Mouse (Mus musculus): ENCODE measurements around the gene Prok2. TPM values are rescaled to one million over a fixed set of nuclear protein-coding genes. Genes with fewer than 3 reads are reported as not detected.

Gene Prok2
- polyA plus RNA-seq, 2 experiments: 0.43 to 2.0 TPM

GRCm38 (mm10) chr6:99756105-99756504, 29.9 kb upstream of the Prok2 start:
- 70% methylated on average over 9 of the region's 9 CpGs for WGBS
- Histone ChIP-seq H3K4me2 (replicated peaks; ENCODE audit: low read depth, low read length, severe bottlenecking) (no peak overlapping the region), H3K27me3 (ENCODE audit: control insufficient read depth, insufficient read depth, low read length) (no peaks in the 10 kb centered on the region), H3K9ac (ENCODE audit: low read depth, low read length, severe bottlenecking) (no peak overlapping the region), H3K9me3 (ENCODE audit: control insufficient read depth, low read length) (no peaks in the 10 kb centered on the region), H3K4me1 (ENCODE audit: control insufficient read depth, insufficient read depth, low read length) (no peaks in the 10 kb centered on the region), H3K36me3 (ENCODE audit: control insufficient read depth, insufficient read depth, low read length) (no peaks in the 10 kb centered on the region), H3K4me3 (replicated peaks; ENCODE audit: low read length) (no peak overlapping the region), H3K27ac (replicated peaks; ENCODE audit: low read depth, low read length) (no peak overlapping the region)
- DNase-seq (ENCODE audit: low spot score) (no peak), ATAC-seq (ENCODE audit: low FRiP score, low read depth) (no peak)
- no peak for TF ChIP-seq POLR2A (IDR thresholded peaks at IDR 0.05; ENCODE audit: borderline replicate concordance, extremely low read depth, insufficient read depth, insufficient read length)

GRCm38 (mm10) chr6:99751308-99751707, 25.1 kb upstream of the Prok2 start:
- no peaks in the 10 kb centered on the region for H3K27me3 ChIP-seq (ENCODE audit: control insufficient read depth, insufficient read depth, low read length)
- no peak for ATAC-seq (ENCODE audit: low FRiP score, low read depth)
- no peak for DNase-seq (ENCODE audit: low spot score)
- H3K4me3 ChIP-seq (replicated peaks; ENCODE audit: low read length): no peak overlapping the region
- no peak overlapping the region for H3K4me2 ChIP-seq (replicated peaks; ENCODE audit: low read depth, low read length, severe bottlenecking)
- no peak overlapping the region for H3K9ac ChIP-seq (ENCODE audit: low read depth, low read length, severe bottlenecking)
- no peaks in the 10 kb centered on the region for H3K9me3 ChIP-seq (ENCODE audit: control insufficient read depth, low read length)
- no peaks in the 10 kb centered on the region for H3K36me3 ChIP-seq (ENCODE audit: control insufficient read depth, insufficient read depth, low read length)
- WGBS: 74% methylated on average over 6 of the region's 6 CpGs
- TF ChIP-seq POLR2A (IDR thresholded peaks at IDR 0.05; ENCODE audit: borderline replicate concordance, extremely low read depth, insufficient read depth, insufficient read length): no peak
- H3K4me1 ChIP-seq (ENCODE audit: control insufficient read depth, insufficient read depth, low read length): no peaks in the 10 kb centered on the region
- no peak overlapping the region for H3K27ac ChIP-seq (replicated peaks; ENCODE audit: low read depth, low read length)

- H3K36me3 ChIP-seq (ENCODE audit: control insufficient read depth, insufficient read depth, low read length): no peaks in the 10 kb centered on the region
- no peaks in the 10 kb centered on the region for H3K4me1 ChIP-seq (ENCODE audit: control insufficient read depth, insufficient read depth, low read length)
- H3K9me3 ChIP-seq (ENCODE audit: control insufficient read depth, low read length): no peaks in the 10 kb centered on the region
- DNase-seq (ENCODE audit: low spot score) (no peak), ATAC-seq (ENCODE audit: low FRiP score, low read depth) (no peak)
- 80% methylated on average over 5 of the region's 5 CpGs for WGBS
- TF ChIP-seq POLR2A (IDR thresholded peaks at IDR 0.05; ENCODE audit: borderline replicate concordance, extremely low read depth, insufficient read depth, insufficient read length): no peak
- no peaks in the 10 kb centered on the region for H3K27me3 ChIP-seq (ENCODE audit: control insufficient read depth, insufficient read depth, low read length)
- H3K9ac ChIP-seq (ENCODE audit: low read depth, low read length, severe bottlenecking): no peak overlapping the region
- no peak overlapping the region for H3K27ac ChIP-seq (replicated peaks; ENCODE audit: low read depth, low read length)
- H3K4me2 ChIP-seq (replicated peaks; ENCODE audit: low read depth, low read length, severe bottlenecking): no peak overlapping the region
- no peak overlapping the region for H3K4me3 ChIP-seq (replicated peaks; ENCODE audit: low read length)
Observed at GRCm38 (mm10) chr6:99746275-99746674, 20.1 kb upstream of the Prok2 start.

GRCm38 (mm10) chr6:99742866-99743265, 16.7 kb upstream of the Prok2 start:
- 87% methylated on average over 3 of the region's 3 CpGs for WGBS
- Histone ChIP-seq H3K9ac (ENCODE audit: low read depth, low read length, severe bottlenecking) (no peak overlapping the region), H3K4me1 (ENCODE audit: control insufficient read depth, insufficient read depth, low read length) (no peaks in the 10 kb centered on the region), H3K36me3 (ENCODE audit: control insufficient read depth, insufficient read depth, low read length) (no peaks in the 10 kb centered on the region), H3K4me2 (replicated peaks; ENCODE audit: low read depth, low read length, severe bottlenecking) (no peak overlapping the region), H3K4me3 (replicated peaks; ENCODE audit: low read length) (no peak overlapping the region), H3K9me3 (ENCODE audit: control insufficient read depth, low read length) (no peaks in the 10 kb centered on the region), H3K27ac (replicated peaks; ENCODE audit: low read depth, low read length) (no peak overlapping the region), H3K27me3 (ENCODE audit: control insufficient read depth, insufficient read depth, low read length) (no peaks in the 10 kb centered on the region)
- ATAC-seq (ENCODE audit: low FRiP score, low read depth) (no peak), DNase-seq (ENCODE audit: low spot score) (no peak)
- no peak for TF ChIP-seq POLR2A (IDR thresholded peaks at IDR 0.05; ENCODE audit: borderline replicate concordance, extremely low read depth, insufficient read depth, insufficient read length)

GRCm38 (mm10) chr6:99734666-99735065, 8.5 kb upstream of the Prok2 start:
- ATAC-seq (ENCODE audit: low FRiP score, low read depth) (no peak), DNase-seq (ENCODE audit: low spot score) (no peak)
- Histone ChIP-seq H3K4me1 (ENCODE audit: control insufficient read depth, insufficient read depth, low read length) (no peaks in the 10 kb centered on the region), H3K4me3 (replicated peaks; ENCODE audit: low read length) (no peak overlapping the region), H3K27me3 (ENCODE audit: control insufficient read depth, insufficient read depth, low read length) (no peaks in the 10 kb centered on the region), H3K36me3 (ENCODE audit: control insufficient read depth, insufficient read depth, low read length) (no peaks in the 10 kb centered on the region), H3K4me2 (replicated peaks; ENCODE audit: low read depth, low read length, severe bottlenecking) (no peak overlapping the region), H3K27ac (replicated peaks; ENCODE audit: low read depth, low read length) (no peak overlapping the region), H3K9ac (ENCODE audit: low read depth, low read length, severe bottlenecking) (no peak overlapping the region), H3K9me3 (ENCODE audit: control insufficient read depth, low read length) (no peaks in the 10 kb centered on the region)
- 80% methylated on average over 5 of the region's 5 CpGs for WGBS
- no peak for TF ChIP-seq POLR2A (IDR thresholded peaks at IDR 0.05; ENCODE audit: borderline replicate concordance, extremely low read depth, insufficient read depth, insufficient read length)

GRCm38 (mm10) chr6:99732673-99733072, 6.5 kb upstream of the Prok2 start:
- ATAC-seq (ENCODE audit: low FRiP score, low read depth): no peak
- Histone ChIP-seq H3K9me3 (ENCODE audit: control insufficient read depth, low read length) (no peaks in the 10 kb centered on the region), H3K27me3 (ENCODE audit: control insufficient read depth, insufficient read depth, low read length) (no peaks in the 10 kb centered on the region), H3K9ac (ENCODE audit: low read depth, low read length, severe bottlenecking) (no peak overlapping the region), H3K36me3 (ENCODE audit: control insufficient read depth, insufficient read depth, low read length) (no peaks in the 10 kb centered on the region), H3K4me3 (replicated peaks; ENCODE audit: low read length) (no peak overlapping the region), H3K27ac (replicated peaks; ENCODE audit: low read depth, low read length) (no peak overlapping the region), H3K4me2 (replicated peaks; ENCODE audit: low read depth, low read length, severe bottlenecking) (no peak overlapping the region), H3K4me1 (ENCODE audit: control insufficient read depth, insufficient read depth, low read length) (0 out of 2 replicates have a peak, but pooled peaks cover 1% of the 10 kb centered on the region)
- DNase-seq (ENCODE audit: low spot score): no peak
- TF ChIP-seq POLR2A (IDR thresholded peaks at IDR 0.05; ENCODE audit: borderline replicate concordance, extremely low read depth, insufficient read depth, insufficient read length): no peak
- 89% methylated on average over 8 of the region's 8 CpGs for WGBS

Measured in limb, embryonic 14.5 days (tissue).